Mouse (Mus musculus): ENCODE measurements at regions not wholly inside any gene's neighbourhood (a gene's known extent, or its start where the extent isn't known, plus 50 kb on each side); places are given as distances from the start of the nearest gene placed in this dataset.

DNA sequence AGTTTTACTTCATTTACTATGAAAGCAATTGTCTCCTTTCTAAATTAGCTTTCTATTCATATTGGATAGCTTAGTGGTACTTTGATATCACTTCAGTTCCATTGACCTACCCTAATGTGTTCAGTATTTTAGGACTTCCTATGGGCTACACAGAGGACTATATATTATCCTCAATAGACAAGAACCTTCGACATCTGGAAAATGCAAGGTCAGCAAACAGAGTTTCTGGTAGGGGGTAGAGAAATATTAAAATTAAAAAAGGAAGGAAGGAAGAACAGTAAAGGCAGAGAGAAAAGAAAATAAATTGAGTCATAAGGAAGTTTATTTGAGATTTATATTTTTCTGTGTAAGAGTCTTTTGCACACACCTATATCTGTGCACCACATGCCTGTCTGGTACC lies 107.4 kb upstream of the Insig1 start:
- no peak for DNase-seq (ENCODE audit: low read depth, low spot score)

DNA sequence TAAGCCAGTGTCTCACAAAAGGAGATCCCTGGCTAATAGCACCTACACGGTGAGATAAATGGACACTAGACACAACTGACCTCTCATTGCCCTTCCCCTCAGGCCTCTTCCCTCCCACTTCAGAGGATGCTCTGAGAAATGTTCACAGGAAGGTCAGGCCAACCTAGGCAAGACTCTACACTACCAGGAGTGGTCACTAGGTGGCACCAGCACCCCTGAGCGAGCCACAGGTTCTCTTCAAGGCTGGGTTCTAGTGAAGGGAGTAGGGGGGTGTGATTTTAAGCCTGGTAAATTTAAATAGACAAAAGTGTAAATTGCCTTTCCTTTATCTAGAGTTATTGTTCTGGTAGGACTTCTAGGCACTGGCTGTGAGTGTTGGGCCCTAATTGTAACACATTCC lies 76.0 kb upstream of the Insig1 start:
- peak; percentile 21 for DNase-seq (ENCODE audit: low read depth, low spot score)

DNA sequence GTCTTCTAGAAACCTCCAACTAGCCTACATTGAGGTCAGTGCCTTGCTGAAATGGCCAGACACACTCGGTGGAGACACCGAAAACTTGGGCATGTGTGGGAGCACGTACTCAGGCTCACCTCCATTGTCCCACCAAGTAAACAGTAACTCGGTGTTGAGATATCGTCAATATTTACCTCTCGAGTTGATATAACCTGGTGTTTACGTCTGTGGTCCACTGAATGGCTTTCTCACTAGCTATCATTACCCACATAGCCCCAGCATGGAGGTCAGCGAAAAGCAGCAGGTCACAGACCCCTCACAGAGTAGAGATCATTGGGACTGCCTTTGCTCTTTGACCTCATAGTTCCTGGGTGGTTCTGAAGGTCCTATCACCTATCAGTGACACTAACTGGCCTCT lies 73.4 kb upstream of the Insig1 start:
- no peak for DNase-seq (ENCODE audit: low read depth, low spot score)

DNA sequence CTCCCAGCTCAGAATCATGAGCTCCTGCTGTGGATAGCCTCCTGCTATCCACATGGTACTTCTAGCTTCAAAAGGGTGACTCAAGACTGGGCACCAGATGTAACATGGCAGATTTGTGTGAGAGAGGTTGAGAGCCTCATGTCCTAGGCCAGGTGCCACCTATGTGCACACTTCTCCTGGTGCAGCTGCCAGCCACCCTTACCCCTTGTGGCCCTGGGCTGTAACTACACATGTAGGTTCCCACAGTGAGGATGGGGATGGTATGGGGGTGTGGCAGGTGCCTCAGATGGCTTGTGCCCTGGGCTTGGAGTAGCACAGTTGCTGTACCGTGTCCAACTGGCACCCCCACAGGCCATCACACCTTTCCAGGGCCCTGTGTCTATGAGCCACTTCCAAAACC lies 68.2 kb upstream of the Insig1 start:
- DNase-seq (ENCODE audit: low read depth, low spot score) = no peak

DNA sequence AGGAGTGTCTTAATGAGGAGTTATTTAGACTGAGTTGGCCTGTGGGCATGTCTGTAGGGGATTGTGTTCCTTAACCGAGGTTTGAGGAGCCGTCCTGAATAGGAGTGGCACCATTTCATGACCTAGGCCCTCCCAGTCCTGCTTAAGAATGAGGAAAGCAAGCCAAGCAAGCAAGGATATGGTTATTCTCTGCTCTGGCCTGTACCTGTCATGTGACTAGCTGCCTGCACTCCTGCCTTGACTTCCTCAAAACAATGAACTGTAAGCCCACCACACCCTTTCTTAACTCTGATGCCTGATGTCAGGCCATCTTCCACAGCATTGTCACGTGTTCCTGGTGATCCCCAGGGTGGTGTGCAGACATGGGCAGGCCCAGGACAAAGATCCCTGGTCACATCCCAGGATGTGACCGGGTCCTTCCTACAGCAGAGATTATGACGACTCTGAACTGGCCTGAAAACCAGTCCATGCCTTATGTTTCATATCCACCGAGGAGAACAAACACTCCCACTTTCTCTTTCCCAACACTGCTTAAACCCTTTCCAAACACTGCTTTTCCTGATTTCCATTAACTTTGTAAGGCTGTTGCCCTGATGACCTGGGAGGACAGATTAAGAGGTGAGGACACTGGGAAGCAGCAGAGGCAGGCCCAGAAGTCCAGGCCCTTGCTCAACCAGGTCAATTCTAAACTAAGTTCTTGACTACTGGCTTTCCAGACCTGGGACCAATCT lies 67.2 kb upstream of the Insig1 start:
- DNase-seq (ENCODE audit: low read depth, low spot score) = no peak

DNA sequence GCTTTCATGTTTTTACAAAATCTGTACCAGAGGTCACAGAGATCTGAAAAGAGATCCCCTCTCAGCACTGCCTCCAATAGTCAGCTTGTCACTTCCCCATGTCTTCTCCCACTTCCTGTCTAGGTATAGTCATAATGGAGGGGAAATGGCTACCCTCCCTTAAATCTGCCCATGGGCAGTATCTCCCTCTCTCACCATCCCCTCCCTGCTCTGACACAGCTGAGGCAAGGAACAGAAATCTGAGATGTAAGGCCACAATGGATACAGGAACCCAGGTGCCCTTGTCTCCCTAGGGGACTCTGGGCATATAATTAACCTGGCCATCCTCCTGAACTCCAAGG lies 66.7 kb upstream of the Insig1 start:
- DNase-seq (ENCODE audit: low read depth, low spot score) = no peak

DNA sequence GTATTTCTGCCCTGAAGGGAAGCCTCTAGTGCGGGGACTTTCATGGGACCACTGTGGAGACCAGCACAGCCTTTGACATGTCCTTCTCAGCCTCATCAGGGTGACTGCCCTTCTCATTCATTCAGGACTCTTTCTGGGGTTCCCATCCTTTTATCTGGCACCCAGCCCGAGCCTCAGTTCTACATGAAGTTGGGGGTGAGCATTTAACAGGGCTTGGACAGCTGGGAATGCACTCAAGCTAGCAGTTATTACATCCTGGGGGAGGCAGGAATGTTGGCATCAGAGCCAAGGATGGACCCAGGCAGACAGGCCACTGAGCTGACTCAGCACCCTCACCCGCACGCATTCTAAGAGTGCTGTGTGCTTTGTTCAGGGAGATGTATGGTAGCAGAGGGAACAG lies 61.8 kb upstream of the Insig1 start:
- DNase-seq (ENCODE audit: low read depth, low spot score) = no peak

DNA sequence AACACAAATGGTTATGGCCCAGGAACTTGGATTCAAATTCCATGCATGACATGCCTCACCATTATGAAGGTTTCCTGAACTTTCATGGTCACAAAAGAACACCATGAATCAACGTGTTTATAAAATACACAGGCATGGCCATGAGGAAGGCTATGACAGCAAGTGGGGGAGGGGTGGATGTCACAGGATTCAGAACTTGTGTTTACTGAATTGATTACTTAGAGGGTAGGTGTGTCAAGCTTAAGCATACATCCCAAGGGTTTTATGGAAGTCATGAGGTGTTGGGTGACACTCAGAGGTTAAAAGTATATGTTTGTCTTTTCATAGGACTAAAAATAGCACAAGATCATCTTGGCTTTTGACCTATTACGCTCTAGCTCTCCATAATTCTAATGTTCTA lies 61.3 kb upstream of the Insig1 start:
- DNase-seq (ENCODE audit: low read depth, low spot score) = no peak

DNA sequence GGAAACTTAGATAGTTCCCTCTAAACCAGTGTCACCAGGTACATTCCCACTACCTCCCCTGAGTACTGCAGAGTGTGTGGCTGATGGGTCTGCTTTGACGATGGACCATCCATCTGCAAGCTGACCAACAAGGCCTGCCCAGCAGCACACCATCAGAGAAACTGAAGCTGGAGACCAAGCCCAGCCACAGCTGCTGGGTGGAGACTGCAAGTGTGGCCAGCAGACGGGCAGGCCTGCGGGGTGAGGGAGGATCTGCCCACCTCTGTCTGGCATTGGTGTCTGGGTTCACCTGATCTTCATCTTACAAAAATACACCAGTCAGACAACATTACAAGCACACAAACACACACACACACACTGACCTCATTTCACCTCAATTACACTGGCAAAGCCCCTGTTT lies 60.6 kb upstream of the Insig1 start:
- DNase-seq (ENCODE audit: low read depth, low spot score) = no peak

DNA sequence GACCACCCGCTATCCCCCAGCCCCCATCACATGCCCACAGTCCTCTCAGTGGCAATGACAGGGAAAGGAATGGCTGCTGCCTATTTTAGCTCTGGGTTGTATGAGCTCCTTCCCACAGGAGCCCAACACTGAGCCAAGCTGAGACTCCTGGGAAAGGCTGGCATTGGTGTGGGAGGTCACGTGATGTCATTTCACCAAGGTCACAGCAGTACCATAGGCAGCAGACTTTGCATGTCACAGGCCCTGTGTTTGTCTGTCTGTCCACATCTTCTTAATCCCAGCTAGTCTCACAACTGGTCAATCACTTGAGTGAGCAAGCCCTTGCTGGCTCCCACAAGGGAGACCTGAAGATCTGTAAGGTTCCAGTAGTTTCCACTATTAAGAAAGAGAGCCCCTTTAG lies 58.7 kb upstream of the Insig1 start:
- DNase-seq (ENCODE audit: low read depth, low spot score) = no peak

DNA sequence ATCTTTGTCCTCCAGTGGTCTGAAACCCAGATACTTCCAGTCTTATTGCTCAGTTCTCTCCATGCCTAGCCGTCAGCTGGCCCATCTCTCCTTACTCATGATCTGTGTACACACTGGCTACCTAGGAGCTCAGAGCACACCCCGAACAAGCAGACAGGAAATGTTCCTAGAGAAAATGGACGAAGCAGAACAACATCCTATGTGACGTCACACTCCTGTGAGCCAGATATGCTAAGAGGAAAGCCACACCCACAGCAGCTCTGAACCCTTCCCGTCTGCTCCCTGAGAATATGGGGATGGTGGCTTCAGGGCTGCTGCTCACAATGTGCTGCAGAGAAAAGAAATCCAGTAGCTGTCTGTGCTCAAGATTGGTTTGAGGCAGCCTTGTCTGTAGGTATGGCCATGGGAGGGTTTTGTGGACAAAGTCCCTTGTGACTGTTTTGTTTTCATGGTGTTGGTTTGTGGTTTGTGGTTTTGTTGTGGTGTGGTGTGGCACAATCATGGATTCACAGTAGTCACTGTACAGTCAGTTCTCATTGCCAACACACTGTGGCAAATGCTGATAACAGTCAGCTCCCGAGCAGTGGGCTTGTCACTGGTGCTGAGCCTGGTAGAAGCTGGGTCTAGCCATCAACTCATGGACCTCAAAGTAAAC lies 57.4 kb upstream of the Insig1 start:
- no peak for DNase-seq (ENCODE audit: low read depth, low spot score)

DNA sequence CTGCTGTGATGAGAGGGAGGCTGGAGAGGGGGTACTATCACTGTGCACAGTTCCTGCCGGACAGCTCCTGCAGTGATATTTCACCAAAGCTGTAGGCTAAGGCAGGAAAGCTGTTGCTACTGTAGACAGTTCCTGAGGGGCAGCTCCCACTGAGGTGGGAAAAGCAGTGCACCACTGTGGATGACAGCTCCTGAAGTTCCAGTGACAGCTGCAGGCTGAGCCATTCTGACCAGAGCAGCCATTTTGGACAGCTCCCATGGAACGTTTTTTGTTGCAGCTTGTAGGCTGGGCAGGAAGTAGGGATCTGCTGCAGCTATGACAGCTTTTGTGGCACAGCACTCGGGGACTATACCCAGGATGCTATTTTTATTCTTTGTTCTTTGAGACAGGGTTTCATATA lies 51.3 kb upstream of the Insig1 start:
- DNase-seq (ENCODE audit: low read depth, low spot score) = no peak
